Mouse (Mus musculus) embryo, embryonic 10 days (tissue): ENCODE data around the gene Slc6a20b.
A peak's percentile ranks its signal among the peaks of the same experiment; 100 is the strongest.

ENCODE experiments used
- DNase-seq: peaks from one replicate; pipeline ENCODE4 v3.0.0-alpha.2; 2015; ENCODE audit warnings: low spot score

Gene Slc6a20b

GRCm38 (mm10) chr9:123589240-123589910 lies 43.0 kb downstream of the Slc6a20b start:
- no peak for DNase-seq

DNA sequence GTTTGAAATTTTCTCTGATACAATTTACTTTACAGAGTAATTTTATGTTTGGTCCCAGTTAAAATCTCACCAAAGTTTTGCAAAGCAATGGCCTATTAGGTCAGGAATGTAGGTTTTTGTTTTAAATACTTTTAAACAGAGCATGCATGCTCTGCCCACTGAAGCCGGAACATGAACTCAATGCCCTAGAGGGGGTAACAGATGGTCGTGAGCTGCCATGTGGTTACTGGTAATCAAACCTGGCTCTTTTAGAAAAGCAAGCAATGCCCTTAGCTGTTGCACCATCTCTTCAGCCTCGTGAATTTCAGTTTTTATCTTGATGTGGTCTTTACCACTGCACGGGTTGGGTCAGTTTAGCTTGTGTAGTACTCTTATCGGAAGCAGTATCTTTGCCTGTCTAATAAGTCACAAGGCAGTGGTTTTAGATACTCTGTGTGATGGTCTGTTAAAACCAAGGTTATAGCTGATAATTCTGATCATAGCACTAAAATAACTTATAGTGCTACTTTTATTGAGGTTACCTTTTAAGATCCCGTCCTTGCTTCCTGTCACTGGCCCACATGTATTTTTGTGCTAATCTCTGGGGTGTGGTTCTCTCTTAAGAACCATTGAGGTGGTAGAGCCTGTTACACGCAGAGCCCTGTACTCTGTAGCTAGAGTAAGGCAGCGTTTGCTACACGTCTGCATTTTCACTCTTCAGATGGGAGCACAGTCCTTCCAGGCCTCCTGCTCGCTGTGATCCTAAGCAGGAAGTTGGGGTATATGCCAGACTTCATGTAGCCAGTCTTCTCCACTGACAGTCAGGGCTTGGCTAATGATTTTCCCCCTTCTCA lies 54.8 kb downstream of the Slc6a20b start:
- DNase-seq, result no peak

DNA sequence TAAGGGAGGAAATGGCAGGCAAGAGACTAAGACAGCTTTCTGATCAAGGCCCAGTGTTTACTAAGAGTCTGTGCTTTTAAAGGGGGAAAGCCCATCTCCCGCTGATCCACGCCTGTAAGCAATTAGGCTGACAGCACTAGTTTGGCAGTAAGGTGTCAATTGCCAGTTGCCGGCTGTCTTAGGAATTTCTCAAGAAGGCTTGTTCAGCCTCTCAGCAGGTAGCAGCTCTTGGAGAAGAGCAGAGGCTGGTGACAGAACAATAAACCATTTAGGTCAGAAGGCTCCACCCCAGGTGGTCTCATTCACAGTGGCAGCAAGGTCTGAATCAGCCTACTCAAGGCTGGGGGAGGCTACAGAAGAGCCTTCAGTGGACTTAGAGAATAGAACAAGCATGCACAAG lies 77.8 kb downstream of the Slc6a20b start:
- DNase-seq, result peak; percentile 71
